Mouse (Mus musculus): ENCODE data around the gene Prdx1.
"Not testable (repeated sequence)": the region's sequence is repeated elsewhere in the genome, so short reads cannot be mapped to it uniquely, and the experiment has no call there.

The Prdx1 gene

GRCm38 (mm10) chr4:116685402-116686061 is at the start of gene Prdx1:
Prdx1 (plus strand) TSS chr4:116685544.
- peak; percentile 92 for DNase-seq

GRCm38 (mm10) chr4:116638821-116639220 is 46.5 kb upstream of the Prdx1 start:
- no peak for DNase-seq

GRCm38 (mm10) chr4:116642071-116642470 is 43.3 kb upstream of the Prdx1 start:
- DNase-seq: no peak

- peak; percentile 34 for DNase-seq
Measured at GRCm38 (mm10) chr4:116644326-116644725, 41.0 kb upstream of the Prdx1 start.

- DNase-seq: no peak
Measured at GRCm38 (mm10) chr4:116645624-116646023, 39.7 kb upstream of the Prdx1 start.

GRCm38 (mm10) chr4:116649411-116649810 is 35.9 kb upstream of the Prdx1 start:
- DNase-seq: no peak

GRCm38 (mm10) chr4:116650365-116650764 is 35.0 kb upstream of the Prdx1 start:
- no peak for DNase-seq

- peak; percentile 88 for DNase-seq
Measured at GRCm38 (mm10) chr4:116650924-116651796, 34.2 kb upstream of the Prdx1 start, which contains the start of gene Akr1a1. Akr1a1 (minus strand) TSS chr4:116651680.

- DNase-seq: no peak
Measured at GRCm38 (mm10) chr4:116651797-116652135, 33.6 kb upstream of the Prdx1 start.

GRCm38 (mm10) chr4:116653228-116653627 is 32.1 kb upstream of the Prdx1 start:
- DNase-seq: no peak

GRCm38 (mm10) chr4:116655100-116655499 is 30.2 kb upstream of the Prdx1 start:
- no peak for DNase-seq

GRCm38 (mm10) chr4:116655658-116656057 is 29.7 kb upstream of the Prdx1 start:
- no peak for DNase-seq

- no peak for DNase-seq
Measured at GRCm38 (mm10) chr4:116657971-116658370, 27.4 kb upstream of the Prdx1 start.

GRCm38 (mm10) chr4:116659474-116659873 is 25.9 kb upstream of the Prdx1 start:
- DNase-seq: no peak

- DNase-seq: not testable (repeated sequence)
Measured at GRCm38 (mm10) chr4:116659916-116660315, 25.4 kb upstream of the Prdx1 start.

GRCm38 (mm10) chr4:116660829-116661228 is 24.5 kb upstream of the Prdx1 start:
- no peak for DNase-seq

GRCm38 (mm10) chr4:116661998-116662397 is 23.3 kb upstream of the Prdx1 start:
- no peak for DNase-seq

- DNase-seq: no peak
Measured at GRCm38 (mm10) chr4:116666625-116667024, 18.7 kb upstream of the Prdx1 start.

GRCm38 (mm10) chr4:116668145-116668544 is 17.2 kb upstream of the Prdx1 start:
- no peak for DNase-seq

GRCm38 (mm10) chr4:116669291-116669690 is 16.1 kb upstream of the Prdx1 start:
- no peak for DNase-seq

GRCm38 (mm10) chr4:116672785-116673184 is 12.6 kb upstream of the Prdx1 start:
- peak; percentile 74 for DNase-seq

- DNase-seq: not testable (repeated sequence)
Measured at GRCm38 (mm10) chr4:116674761-116675160, 10.6 kb upstream of the Prdx1 start.

GRCm38 (mm10) chr4:116676027-116676426 is 9.3 kb upstream of the Prdx1 start:
- no peak for DNase-seq

GRCm38 (mm10) chr4:116677808-116678207 is 7.5 kb upstream of the Prdx1 start:
- DNase-seq: no peak
